Mouse (Mus musculus) lung, adult 2 months (tissue): ENCODE data around the gene Gm5538.

ENCODE experiments used
- CTCF ChIP-seq: fragments of 200-500 bp; IDR thresholded peaks from 2 replicates; pipeline ENCODE4 v1.5.1; 2011; ENCODE audit warnings: mild to moderate bottlenecking, low read length, control low read depth; ENCODE audit not compliant: insufficient read depth
- POLR2A ChIP-seq: fragments of 200-500 bp; IDR thresholded peaks from 2 replicates; pipeline ENCODE4 v1.6.1; 2011; ENCODE audit warnings: low read depth, mild to moderate bottlenecking, control low read depth, low read length, borderline replicate concordance; ENCODE audit errors: extremely low read depth

DNA sequence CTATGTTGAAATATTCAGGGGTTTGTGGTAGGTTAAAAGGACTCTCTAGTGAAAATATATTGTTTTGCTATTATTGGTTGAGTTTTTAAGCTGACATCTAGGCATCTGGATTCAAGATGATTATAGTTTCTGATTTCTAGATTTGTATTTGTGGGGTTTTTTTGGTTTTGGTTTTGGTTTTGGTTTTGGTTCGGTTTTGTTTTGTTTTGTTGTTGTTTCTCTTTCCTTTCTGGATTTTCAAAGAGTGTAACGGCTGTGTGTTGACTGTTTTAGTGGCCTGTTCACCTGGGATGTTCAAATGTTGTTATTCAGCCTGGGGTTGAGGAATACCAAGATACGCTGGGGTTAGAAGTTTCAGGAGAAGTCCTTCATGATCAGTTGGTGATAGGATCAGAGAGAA, 32.2 kb upstream of the Gm5538 start:
- TF ChIP-seq CTCF = no peak
- TF ChIP-seq POLR2A = no peak
